Mouse (Mus musculus): ENCODE data around the gene Tet3. TPM values are rescaled to one million over a fixed set of nuclear protein-coding genes. Genes with fewer than 3 reads are reported as not detected.
A peak's percentile ranks its signal among the peaks of the same experiment; 100 is the strongest.

The Tet3 gene
- polyA plus RNA-seq, 1 experiment: 16.6 TPM

DNA sequence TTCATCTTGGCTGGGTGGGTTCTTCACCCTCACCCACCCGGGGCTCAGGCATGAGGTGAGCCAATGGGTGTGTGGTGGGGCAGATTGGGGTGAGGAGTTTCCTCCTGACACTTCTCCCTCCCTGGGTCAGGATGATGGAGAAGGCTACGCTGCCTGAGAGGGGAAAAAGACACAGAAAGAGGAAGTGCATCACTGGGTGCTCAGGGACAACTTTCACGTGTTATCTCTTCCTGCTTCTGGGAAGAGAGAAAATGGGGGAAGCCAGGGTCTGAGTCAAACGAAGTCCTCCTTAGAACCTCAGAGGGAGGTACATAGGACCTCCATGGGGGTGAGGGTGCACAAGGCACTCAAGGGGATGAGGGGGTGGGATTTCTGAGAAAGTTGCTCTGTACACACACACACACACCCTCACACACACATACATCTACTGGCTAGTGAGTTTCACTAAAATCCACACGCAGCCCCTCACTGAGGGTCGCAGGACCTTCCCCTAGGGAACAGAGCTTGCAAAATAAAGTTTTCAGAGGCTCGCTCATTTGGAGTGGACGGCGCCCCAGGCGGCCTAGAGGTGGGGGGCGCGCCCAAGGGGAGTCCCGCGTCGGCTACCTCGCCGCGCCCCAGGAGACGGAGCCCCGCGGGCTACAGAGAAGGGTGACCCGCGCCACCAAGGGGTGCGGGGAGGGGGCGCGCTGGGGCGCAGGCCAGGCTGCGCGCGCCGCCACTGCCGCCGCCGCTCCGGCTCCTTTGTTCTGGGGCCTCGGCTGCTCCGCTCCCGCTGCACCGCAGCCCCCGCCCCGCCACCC lies 3.4 kb downstream of the Tet3 start:
- Histone ChIP-seq H3K4me1 (ENCODE audit: control insufficient read depth, insufficient read depth, low read length) (peaks cover 5% of the 10 kb centered on the region; the same call in 1 of the 2 replicates), H3K4me3 (ENCODE audit: insufficient read depth, low read length) (peak overlapping the region; percentile 79), H3K27ac (ENCODE audit: insufficient read depth, low read length) (no peak overlapping the region)
- no peak for TF ChIP-seq CTCF (IDR thresholded peaks at IDR 0.05; ENCODE audit: extremely low read depth, insufficient read depth, low read length)
- TF ChIP-seq POLR2A (IDR thresholded peaks at IDR 0.05; ENCODE audit: extremely low read depth, insufficient read depth, low read length): no peak

DNA sequence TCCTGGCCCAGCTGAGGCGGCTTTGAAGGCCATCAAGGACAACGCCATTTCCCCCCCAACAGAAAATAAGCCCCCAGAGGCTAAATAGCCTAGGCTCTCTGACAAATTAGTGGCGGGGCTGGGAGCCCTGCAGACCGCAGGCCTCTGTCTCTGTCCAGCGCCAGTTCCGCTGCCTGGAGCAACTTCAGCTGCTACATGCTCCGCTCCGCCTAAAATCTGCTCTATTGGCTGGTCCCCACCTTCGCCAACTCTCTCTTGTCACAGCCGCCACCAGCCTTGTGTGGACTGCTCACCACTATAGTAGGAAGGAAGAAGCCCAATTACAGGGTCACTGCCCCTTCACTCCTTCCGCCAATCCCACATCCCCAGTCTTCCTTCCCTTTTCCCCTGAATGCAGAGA lies 5.2 kb downstream of the Tet3 start:
- TF ChIP-seq CTCF (IDR thresholded peaks at IDR 0.05; ENCODE audit: extremely low read depth, insufficient read depth, low read length) (no peak), POLR2A (IDR thresholded peaks at IDR 0.05; ENCODE audit: extremely low read depth, insufficient read depth, low read length) (no peak)
- Histone ChIP-seq H3K4me3 (ENCODE audit: insufficient read depth, low read length) (no peak overlapping the region; the same call in 1 of the 2 replicates), H3K27ac (ENCODE audit: insufficient read depth, low read length) (no peak overlapping the region), H3K4me1 (ENCODE audit: control insufficient read depth, insufficient read depth, low read length) (peaks cover 5% of the 10 kb centered on the region; the same call in 1 of the 2 replicates)

DNA sequence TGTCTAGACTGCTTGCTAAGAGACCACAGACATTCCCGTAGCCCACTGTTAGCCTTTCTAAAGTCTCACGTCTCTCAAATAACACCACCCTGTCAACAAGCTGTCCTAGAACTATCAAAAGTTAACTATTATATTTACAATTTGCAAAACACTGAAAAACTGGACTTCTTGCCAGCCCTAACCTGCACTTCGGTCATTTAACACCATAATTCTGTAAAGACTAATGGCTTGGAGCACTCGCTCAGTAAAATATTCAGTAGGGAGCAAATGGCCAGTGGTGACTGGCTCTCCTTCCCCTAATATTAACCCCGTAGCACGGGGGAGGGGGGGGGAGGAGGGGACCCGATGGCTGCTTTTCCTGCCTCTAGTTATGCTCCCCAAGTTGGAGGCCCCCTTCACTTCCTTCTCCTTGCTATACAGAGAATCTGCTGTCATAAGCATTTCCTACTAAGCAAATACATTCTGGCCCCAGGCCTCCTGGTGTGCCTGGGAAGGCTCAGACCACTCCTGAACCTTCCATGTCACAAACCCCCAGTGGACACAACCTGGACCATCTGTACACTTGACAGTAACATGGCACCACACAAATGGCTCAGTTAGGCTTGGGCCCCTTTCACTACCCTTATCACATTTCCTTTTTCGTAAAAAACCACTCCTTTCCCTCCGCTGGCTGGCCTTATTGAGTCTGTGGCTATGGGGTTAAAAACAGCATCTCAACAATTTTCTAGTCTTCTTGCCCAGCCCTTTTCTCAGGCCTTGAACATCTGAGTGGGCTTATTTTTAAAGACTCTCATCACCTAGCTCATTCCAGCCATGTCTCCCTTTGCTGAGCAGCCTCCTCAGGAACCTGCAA lies 8.2 kb downstream of the Tet3 start:
- Histone ChIP-seq H3K4me1 (ENCODE audit: control insufficient read depth, insufficient read depth, low read length) (peaks cover 5% of the 10 kb centered on the region; the same call in 1 of the 2 replicates), H3K4me3 (ENCODE audit: insufficient read depth, low read length) (no peak overlapping the region), H3K27ac (ENCODE audit: insufficient read depth, low read length) (no peak overlapping the region)
- TF ChIP-seq CTCF (IDR thresholded peaks at IDR 0.05; ENCODE audit: extremely low read depth, insufficient read depth, low read length) (no peak), POLR2A (IDR thresholded peaks at IDR 0.05; ENCODE audit: extremely low read depth, insufficient read depth, low read length) (no peak)

DNA sequence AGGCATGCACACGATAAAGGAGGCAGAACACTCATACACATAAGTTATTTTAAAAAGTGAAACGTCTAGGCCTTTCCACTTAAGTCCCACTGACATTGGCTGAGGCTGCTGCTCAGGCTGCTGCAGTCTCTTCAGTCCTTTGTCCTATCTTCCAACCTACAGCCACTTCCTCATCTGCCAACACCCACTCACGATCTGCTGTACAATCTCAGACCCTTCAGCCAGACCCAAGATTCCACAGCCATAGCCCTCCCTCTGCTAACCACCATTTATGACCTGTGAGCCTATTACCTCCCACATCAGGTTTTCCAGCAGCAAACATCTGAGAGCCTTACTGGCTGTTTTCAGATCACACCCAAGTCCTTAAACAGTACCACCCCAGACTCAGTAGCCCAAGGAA lies 9.4 kb downstream of the Tet3 start:
- Histone ChIP-seq H3K4me1 (ENCODE audit: control insufficient read depth, insufficient read depth, low read length) (peaks cover 3% of the 10 kb centered on the region; the same call in 1 of the 2 replicates), H3K27ac (ENCODE audit: insufficient read depth, low read length) (no peak overlapping the region), H3K4me3 (ENCODE audit: insufficient read depth, low read length) (no peak overlapping the region)
- TF ChIP-seq CTCF (IDR thresholded peaks at IDR 0.05; ENCODE audit: extremely low read depth, insufficient read depth, low read length): no peak
- no peak for TF ChIP-seq POLR2A (IDR thresholded peaks at IDR 0.05; ENCODE audit: extremely low read depth, insufficient read depth, low read length)

DNA sequence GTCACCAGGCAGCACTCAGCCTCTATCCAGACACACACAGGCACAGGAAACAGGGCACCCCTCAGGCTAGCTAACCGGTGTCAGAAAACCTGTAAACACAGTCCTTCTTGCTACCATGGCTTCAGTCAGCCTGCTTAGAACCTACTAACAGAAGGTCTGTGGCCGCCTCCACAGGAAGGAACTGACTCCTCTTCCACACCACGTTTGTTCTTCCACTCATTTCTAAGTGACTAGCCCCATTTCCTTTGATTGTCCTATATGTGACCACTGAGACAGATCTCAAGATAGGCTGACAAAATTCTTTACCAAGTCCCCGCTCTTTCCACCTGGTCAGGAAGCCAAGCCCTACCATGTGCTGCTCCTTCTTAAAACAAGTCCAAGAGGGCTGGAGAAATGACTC lies 10.0 kb downstream of the Tet3 start:
- Histone ChIP-seq H3K4me3 (ENCODE audit: insufficient read depth, low read length) (no peak overlapping the region), H3K4me1 (ENCODE audit: control insufficient read depth, insufficient read depth, low read length) (peaks cover 4% of the 10 kb centered on the region; the same call in 1 of the 2 replicates), H3K27ac (ENCODE audit: insufficient read depth, low read length) (no peak overlapping the region)
- no peak for TF ChIP-seq POLR2A (IDR thresholded peaks at IDR 0.05; ENCODE audit: extremely low read depth, insufficient read depth, low read length)
- no peak for TF ChIP-seq CTCF (IDR thresholded peaks at IDR 0.05; ENCODE audit: extremely low read depth, insufficient read depth, low read length)

DNA sequence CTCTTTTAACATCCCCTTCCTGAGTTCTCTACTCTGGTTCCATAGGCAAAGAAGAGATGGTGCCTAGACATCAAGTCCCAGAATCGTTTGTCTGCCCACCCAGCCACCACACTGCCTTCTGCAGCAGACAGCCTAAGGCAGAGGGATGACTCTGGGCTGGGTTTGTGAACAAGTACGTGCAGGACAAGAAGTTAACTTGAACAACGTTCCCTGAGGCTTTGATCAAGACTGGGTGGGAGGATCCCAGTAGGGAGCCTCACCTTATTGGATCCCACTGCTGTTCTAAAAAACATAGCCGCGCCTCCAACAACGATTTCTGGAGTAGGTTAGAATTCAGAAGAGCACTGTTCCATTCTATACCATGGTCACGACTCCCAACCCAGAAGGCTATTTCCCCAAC lies 11.9 kb downstream of the Tet3 start:
- Histone ChIP-seq H3K27ac (ENCODE audit: insufficient read depth, low read length) (no peak overlapping the region), H3K4me1 (ENCODE audit: control insufficient read depth, insufficient read depth, low read length) (peaks cover 9% of the 10 kb centered on the region; the same call in 1 of the 2 replicates), H3K4me3 (ENCODE audit: insufficient read depth, low read length) (no peak overlapping the region)
- no peak for TF ChIP-seq POLR2A (IDR thresholded peaks at IDR 0.05; ENCODE audit: extremely low read depth, insufficient read depth, low read length)
- no peak for TF ChIP-seq CTCF (IDR thresholded peaks at IDR 0.05; ENCODE audit: extremely low read depth, insufficient read depth, low read length)

DNA sequence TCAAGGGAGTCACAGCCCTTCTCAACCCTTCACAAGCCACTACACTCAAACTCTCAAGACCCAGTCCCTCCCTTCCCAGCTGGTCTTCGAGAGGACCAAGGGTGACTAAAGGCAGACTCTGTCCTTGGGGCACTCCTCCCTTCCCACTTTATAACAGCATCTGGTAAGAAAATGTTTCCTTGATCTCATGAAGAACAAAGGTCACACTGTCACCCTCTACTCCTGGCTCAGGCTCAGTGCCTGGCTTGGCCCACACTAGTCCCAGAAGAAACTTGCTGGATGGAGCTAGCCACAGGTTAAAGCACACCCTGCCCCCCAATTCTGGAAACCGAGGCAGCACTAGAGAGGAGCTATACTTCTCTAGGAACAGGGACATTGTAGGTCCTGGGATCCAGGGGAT lies 13.1 kb downstream of the Tet3 start:
- Histone ChIP-seq H3K27ac (ENCODE audit: insufficient read depth, low read length) (no peak overlapping the region), H3K4me1 (ENCODE audit: control insufficient read depth, insufficient read depth, low read length) (peaks cover 9% of the 10 kb centered on the region; the same call in 1 of the 2 replicates), H3K4me3 (ENCODE audit: insufficient read depth, low read length) (no peak overlapping the region)
- no peak for TF ChIP-seq POLR2A (IDR thresholded peaks at IDR 0.05; ENCODE audit: extremely low read depth, insufficient read depth, low read length)
- no peak for TF ChIP-seq CTCF (IDR thresholded peaks at IDR 0.05; ENCODE audit: extremely low read depth, insufficient read depth, low read length)

DNA sequence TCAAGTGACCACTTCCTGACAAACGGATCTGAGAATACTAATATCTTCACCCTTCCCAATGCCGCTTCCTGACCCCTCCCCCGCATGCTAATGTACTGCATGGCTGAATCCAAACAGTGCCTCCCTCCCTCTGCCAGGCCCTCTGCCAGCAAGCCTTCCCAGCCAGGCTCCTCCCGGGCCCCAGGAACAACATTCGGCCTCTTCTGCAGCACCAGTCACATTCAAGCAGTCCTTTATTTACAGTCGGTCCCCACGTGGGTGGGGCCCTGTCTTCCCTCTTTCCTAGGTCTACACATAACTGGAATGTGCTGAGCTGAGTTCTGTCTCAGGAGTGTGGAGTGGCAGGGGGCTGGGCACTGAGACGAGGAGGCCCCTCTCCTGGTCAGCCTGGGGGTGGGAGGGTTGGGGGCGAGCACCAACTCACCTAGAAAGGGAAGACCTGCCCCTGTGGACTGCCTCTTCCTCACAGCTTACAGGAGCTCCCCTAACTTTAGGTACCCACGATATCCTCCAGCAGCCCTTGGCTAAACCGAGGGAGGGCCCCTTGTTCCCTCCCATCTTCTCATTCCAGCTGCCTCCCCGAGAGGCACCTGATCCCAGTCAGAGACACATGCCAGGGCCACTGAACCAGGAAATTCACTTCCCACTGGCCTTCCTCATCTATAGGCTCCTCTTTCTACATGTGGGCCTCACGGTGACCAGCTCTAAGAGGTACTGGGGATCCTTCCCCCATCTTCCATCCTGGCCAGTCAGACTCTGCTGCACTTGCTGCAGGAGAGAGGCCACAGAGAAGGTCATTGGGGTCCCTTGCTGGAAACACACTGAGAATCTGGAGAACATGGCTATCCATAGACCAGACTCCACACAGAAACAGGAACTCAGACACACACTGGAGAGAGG lies 15.2 kb downstream of the Tet3 start:
- Histone ChIP-seq H3K27ac (ENCODE audit: insufficient read depth, low read length) (no peak overlapping the region), H3K4me3 (ENCODE audit: insufficient read depth, low read length) (no peak overlapping the region; the same call in 1 of the 2 replicates), H3K4me1 (ENCODE audit: control insufficient read depth, insufficient read depth, low read length) (peaks cover 10% of the 10 kb centered on the region; the same call in 1 of the 2 replicates)
- TF ChIP-seq POLR2A (IDR thresholded peaks at IDR 0.05; ENCODE audit: extremely low read depth, insufficient read depth, low read length) (no peak), CTCF (IDR thresholded peaks at IDR 0.05; ENCODE audit: extremely low read depth, insufficient read depth, low read length) (no peak)

DNA sequence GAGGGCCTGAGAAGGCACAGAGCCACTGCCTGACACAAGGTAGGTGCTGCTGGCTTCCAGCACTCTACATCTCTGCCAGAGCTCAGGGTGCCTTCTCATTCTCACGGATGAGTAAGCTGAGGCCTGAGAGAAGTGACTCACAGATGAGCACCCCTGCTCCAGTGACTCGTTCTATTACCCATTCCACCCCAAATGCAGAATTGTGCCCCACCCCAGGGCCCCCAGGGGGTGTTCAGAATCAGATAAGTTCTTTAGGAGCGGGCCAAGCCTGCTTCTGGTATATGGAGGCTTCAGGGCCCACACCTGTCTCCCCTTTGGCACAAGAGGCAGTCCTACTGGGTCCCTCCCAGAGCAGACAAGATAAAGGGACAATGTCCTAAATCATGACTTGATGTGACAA lies 16.2 kb downstream of the Tet3 start:
- peaks cover 13% of the 10 kb centered on the region; the same call in 1 of the 2 replicates for H3K4me1 ChIP-seq (ENCODE audit: control insufficient read depth, insufficient read depth, low read length)
- no peak overlapping the region for H3K27ac ChIP-seq (ENCODE audit: insufficient read depth, low read length)

More for the DNA sequence above, 16.2 kb downstream of the Tet3 start:
- H3K4me3 ChIP-seq (ENCODE audit: insufficient read depth, low read length): peak overlapping the region; percentile 86; the same call in 1 of the 2 replicates
- no peak for TF ChIP-seq CTCF (IDR thresholded peaks at IDR 0.05; ENCODE audit: extremely low read depth, insufficient read depth, low read length)
- no peak for TF ChIP-seq POLR2A (IDR thresholded peaks at IDR 0.05; ENCODE audit: extremely low read depth, insufficient read depth, low read length)

All from cortical plate, adult 2 months (tissue).